ENCODE assay signal across 20 mouse cellular contexts in the genomic region with DNA sequence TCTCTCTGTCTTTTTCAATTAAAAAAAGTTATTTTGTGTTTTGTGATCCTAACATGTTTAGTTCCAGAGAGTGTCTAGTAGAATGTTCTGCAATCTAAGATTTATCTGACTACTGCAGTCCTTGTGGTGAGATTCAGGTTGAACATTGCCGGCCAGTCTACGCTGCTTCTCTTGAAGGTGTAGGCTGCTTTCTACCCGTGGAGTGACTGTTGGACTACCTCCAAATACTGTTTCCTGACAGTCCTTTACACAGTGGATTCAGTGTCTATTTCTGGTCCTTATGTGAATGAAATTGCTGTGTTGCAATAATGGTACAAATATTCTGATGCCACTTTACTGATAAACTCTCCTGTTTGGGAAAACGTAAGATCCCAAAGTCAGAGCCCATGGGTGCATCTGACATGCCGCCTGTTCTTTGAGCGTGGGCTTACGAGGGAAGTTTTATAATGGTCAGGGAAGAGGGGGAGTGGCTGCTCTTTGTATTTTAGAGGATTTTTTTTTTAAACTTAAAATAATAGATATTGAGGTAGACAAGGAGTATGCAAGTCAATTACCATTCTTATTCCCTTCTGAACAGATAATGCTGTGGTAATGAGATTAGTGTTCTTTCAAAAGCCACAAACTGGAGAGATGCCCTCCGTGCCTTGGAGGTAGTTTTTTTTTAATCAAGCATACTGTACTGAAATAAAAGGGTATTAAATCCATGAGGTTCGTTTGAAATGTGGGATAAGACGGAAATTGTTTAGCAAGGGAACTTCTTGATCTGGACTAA. TPM values are rescaled to one million over a fixed set of nuclear protein-coding genes. Genes with fewer than 3 reads are reported as not detected.
"Had no signal": no experiment of that assay in that cellular context is flagged by ENCODE, and none has a peak within 500 bp of the region (broad histone marks: within the 10 kb centered on the region; RNA-seq: fewer than 3 reads in every experiment).

No protein-coding gene starts in this region.

- H3K4me3 ChIP-seq: intestine, embryonic 15.5 days; limb, embryonic 12.5 days; liver, embryonic 12.5 days; megakaryocyte, embryonic 14.5 days; midbrain, embryonic 12.5 days; neural tube, embryonic 15.5 days had no signal

- H3K4me2 ChIP-seq: intestine, embryonic 15.5 days; limb, embryonic 12.5 days; liver, embryonic 12.5 days; lung, embryonic 14.5 days; midbrain, embryonic 12.5 days; neural tube, embryonic 15.5 days had no signal

- H3K9me3 ChIP-seq: intestine, embryonic 15.5 days; limb, embryonic 12.5 days; liver, embryonic 12.5 days; megakaryocyte, embryonic 14.5 days; midbrain, embryonic 12.5 days; neural tube, embryonic 15.5 days had no signal

- H3K36me3 ChIP-seq: intestine, embryonic 15.5 days; limb, embryonic 12.5 days; liver, embryonic 12.5 days; midbrain, embryonic 12.5 days; neural tube, embryonic 15.5 days had no signal

- DNase-seq: kidney, adult 8-10 months; kidney, postnatal 14 days; layer of hippocampus, adult 9-11 months; layer of hippocampus, postnatal 36 days; lung, embryonic 14.5 days; lung, postnatal 10 days; lung, postnatal 4 days; right cerebral cortex, postnatal 4 days; spleen, adult 18-20 months; thymus, adult 2 months; thymus, postnatal 25 days had no signal

- ATAC-seq: intestine, embryonic 15.5 days; liver, embryonic 12.5 days had no signal

- H3K27me3 ChIP-seq: intestine, embryonic 15.5 days; limb, embryonic 12.5 days; liver, embryonic 12.5 days; megakaryocyte, embryonic 14.5 days; neural tube, embryonic 15.5 days had no signal

- H3K27ac ChIP-seq: intestine, embryonic 15.5 days; limb, embryonic 12.5 days; liver, embryonic 12.5 days; midbrain, embryonic 12.5 days; neural tube, embryonic 15.5 days had no signal

- H3K9ac ChIP-seq: intestine, embryonic 15.5 days; limb, embryonic 12.5 days; liver, embryonic 12.5 days; lung, embryonic 14.5 days; midbrain, embryonic 12.5 days; neural tube, embryonic 15.5 days had no signal

- H3K4me1 ChIP-seq: neural tube, embryonic 15.5 days had no signal

RNA-seq across cellular contexts. Expression of gene 1700034J05Rik, which starts 4.4 kb away (rescaled TPM):
- total RNA-seq: layer of hippocampus, postnatal 36 days; left cerebral cortex, adult 8-10 months; left cerebral cortex, postnatal 25 days; midbrain, postnatal 0 days had no signal
- polyA plus RNA-seq: midbrain, postnatal 0 days; neural tube, embryonic 15.5 days; thymus, adult 2 months had no signal
